Mouse (Mus musculus) heart, postnatal 0 days (tissue): ENCODE measurements around the gene Eprs.

Source experiments
- CTCF ChIP-seq: IDR thresholded peaks from 2 replicates; pipeline ENCODE4 v1.5.1; 2016; ENCODE audit warnings: antibody characterized with exemption, control low read depth, low read depth
- EP300 ChIP-seq: IDR thresholded peaks from 2 replicates; pipeline ENCODE4 v1.6.1; 2016; ENCODE audit warnings: antibody characterized with exemption, low read depth

GRCm38 (mm10) chr1:185329851-185330250, 33.0 kb upstream of the Eprs start:
- TF ChIP-seq CTCF: no peak
- no peak for TF ChIP-seq EP300
